Mouse (Mus musculus): Measurements from ENCODE around the gene Eif4g2.

Eif4g2 gene

DNA sequence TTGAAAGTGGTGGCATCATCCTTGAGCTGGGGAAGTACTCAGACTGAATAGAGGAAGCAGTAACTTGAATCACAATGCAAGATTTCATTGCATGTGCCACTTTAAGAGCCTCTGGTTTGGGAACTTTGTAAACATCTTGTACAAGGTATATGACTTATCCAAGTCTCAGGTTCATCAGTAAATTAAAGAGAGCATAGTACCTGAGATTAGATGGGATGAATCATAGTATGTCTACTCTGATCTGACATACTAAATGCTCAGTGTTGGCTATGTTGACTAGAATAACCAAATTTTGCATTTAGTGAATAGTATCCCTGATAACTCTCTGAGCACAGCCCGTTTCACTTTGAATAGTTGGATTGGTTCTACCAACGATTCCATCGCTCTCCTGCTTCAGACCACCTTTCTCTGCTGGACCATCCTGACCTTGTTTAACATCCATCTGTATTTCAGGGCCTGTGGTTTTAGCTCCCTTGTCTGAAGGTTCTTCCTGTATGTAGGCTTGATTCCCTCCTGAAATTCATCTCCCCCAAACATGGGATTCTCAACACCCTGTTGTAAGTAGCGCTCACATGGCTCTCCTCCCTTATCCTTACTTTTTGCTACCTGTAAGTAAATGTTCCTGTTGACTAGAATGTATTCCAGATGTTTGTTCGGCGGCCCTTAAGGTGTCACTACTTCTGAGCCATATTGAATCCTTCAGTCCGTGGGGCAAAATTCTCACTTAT is 13.2 kb downstream of the Eif4g2 start:
- DNase-seq (ENCODE audit: low read depth, low spot score) = no peak

DNA sequence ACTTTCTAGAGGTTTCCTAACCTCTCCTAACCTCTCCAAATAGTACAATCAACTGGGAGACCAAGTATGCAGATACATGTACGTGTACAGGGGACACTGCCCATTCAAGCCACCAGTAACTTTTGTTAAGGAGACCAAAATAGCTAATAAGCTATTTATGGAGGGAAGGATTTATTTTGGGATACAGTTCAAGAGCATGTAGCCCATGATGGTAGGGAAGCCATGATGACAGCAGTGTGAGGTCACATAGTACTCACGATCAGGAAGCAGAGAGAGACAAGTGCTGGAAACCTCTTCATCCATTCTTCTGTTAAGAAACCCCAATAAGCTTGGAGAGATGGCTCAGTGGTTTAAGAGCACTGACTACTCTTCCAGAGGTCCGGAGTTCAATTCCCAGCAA is 14.6 kb downstream of the Eif4g2 start:
- DNase-seq (ENCODE audit: low read depth, low spot score) = no peak

DNA sequence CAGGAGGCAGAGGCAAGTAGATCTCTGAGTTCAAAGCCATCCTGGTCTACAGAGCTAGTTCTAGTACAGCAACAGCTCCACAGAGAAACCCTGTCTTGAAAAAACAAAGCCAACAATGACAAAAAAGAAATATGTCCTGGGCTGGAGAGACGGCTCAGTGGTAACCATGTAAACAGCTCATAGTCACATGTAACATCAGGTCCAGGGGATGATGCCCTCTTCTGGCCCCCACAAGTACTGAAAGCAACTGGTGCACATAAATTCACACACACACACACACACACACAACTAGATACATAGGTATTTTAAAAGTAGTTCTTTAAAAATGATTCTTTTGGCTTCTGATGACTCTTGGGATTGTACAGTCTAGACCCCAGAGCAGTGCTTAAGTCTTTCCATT is 19.9 kb downstream of the Eif4g2 start:
- DNase-seq (ENCODE audit: low read depth, low spot score) = no peak

DNA sequence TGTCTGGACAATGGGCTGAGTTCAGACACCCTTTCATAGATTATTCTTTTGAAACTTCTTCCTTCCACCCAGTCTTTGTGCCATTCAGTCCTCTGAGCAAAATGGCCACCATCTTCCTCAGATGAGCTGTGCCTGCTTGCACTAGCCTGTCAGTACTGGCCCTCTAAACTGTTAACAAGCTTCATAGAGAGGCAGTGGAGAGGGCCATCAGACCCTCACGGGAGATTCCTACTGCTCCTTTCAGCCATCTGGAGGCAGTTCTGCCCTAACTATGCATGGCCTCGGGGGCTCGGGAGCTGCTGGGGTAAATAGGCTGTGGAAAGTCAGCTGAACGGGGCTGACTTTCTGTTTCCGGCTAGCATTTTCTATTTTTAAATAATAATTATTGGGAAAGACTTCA is 23.3 kb downstream of the Eif4g2 start:
- DNase-seq (ENCODE audit: low read depth, low spot score) = no peak

DNA sequence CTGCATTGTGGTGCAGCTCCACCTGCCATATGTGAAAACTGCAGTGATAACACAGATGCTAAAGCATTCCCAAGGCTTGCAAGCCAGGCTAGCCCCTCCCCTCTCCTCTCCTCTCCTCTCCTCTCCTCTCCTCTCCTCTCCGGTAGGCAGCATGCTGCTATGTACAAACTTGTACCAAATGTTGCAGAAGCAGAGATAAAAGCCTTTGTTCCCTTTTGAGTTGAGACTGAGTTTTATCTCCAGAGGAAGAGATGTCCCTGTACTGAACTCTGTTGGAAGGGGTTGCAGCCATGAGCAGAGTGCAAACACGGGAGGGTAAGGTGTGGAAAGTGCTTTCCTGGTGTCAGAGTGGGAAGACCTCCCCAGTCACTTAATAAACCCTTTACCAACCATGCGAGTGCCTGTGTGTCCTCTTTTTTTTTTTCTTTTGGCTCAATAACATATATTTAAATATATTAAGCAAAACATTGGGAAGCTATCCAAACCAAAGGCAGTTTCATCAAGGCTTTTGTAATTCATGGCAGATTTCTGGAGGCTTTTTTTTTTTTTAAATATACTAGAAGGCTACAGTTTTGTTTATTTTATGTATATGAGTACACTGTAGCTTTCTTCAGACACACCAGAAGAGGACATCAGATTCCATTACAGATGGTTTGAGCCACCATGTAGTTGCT is 26.7 kb downstream of the Eif4g2 start:
- DNase-seq (ENCODE audit: low read depth, low spot score) = no peak

DNA sequence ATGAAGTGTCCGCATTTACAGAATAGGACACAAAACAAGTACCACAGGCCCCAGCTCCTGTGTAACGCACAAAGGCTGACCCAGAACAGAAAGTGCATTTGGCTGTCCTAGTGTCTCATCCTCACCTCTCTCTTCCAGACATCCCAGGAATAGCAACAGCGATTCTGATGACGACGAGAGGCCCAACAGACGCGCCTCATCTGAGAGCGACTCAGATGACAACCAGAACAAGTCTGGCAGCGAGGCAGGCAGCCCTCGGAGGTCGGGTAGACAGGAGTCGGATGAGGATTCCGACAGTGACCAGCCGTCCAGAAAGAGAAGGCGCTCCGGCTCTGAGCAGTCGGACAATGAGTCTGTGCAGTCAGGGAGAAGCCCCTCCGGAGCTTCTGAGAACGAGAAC is 27.6 kb downstream of the Eif4g2 start:
- DNase-seq (ENCODE audit: low read depth, low spot score) = no peak

DNA sequence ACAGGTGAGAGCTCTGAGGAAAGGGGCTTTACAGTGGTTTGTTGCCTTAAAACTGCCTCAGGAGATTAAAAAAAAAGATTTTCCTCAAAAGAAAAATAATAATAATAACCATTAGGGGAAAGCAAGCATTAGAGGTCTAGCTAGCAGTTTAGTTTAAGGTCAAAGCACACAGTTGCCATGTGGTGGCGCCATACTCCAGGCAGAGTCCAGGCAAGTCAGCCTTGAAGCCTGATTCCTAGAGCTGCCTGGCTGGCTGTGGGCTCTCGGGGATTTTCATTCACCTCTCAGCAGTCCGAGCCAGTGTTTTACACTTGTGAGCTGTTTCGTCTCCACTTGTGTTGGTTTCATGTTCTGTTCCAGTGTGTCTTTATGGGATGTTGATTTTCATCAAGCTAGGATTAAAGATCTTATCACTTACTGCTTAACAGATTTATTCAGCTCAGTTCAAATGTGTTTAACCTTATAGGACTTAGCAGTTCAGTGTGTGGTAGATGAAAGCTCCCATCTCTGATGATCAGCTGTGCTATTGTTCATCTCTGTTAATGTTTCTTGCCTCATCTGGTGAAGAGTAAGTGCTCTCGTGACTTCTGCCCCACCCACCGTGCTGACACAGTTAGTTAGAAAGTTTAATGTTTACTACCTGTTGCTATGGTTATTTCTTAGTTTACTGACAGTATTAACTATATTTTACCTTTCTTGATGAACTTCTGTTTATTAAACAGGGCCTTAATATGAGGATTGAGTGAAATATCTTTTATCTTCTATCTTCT is 33.0 kb downstream of the Eif4g2 start:
- peak; percentile 56 for DNase-seq (ENCODE audit: low read depth, low spot score)

DNA sequence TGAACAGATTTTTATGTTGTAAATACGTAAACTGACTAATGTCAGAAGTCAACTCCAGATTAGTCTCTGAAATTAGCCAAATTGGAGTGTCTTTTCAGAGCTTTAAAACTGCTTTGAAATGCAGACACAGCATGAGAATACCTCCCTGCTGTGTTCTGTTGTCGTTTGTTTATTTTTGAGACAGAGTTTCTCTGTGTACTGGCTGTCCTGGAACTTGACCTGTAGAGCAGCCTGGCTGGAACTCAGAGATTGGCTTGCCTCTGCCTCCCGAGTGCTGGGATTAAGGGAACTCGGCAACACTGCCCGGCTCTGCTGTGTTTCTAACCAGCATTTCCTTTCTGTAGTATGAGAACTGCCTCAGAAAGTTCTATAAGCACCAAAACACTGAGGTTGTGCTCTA is 33.9 kb downstream of the Eif4g2 start:
- no peak for DNase-seq (ENCODE audit: low read depth, low spot score)

DNA sequence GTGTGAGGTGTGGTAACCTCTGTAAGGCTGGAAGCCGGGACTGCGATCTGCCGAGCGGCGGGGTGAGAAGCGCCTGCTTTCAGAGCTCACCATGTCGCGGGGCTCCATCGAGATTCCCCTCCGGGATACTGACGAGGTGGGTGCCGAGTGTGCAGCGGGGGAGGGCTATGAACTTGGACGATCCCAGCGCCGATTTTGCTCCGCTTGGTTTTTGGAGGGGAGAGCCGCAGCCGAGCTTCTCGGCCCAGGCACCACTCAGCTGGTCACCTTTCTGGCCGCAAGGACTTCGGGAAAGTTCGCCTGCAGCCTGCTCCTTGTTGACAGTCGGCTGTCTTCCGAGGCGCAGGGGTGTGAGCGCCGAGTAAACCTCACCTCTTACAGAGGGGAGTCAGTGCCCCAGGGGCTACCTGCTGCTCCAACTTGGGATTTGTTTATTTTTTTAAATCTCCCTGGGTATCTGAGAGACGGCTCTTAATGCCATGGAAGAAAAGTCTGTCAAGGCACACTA is 53.7 kb downstream of the Eif4g2 start:
- DNase-seq (ENCODE audit: low read depth, low spot score) = no peak

DNA sequence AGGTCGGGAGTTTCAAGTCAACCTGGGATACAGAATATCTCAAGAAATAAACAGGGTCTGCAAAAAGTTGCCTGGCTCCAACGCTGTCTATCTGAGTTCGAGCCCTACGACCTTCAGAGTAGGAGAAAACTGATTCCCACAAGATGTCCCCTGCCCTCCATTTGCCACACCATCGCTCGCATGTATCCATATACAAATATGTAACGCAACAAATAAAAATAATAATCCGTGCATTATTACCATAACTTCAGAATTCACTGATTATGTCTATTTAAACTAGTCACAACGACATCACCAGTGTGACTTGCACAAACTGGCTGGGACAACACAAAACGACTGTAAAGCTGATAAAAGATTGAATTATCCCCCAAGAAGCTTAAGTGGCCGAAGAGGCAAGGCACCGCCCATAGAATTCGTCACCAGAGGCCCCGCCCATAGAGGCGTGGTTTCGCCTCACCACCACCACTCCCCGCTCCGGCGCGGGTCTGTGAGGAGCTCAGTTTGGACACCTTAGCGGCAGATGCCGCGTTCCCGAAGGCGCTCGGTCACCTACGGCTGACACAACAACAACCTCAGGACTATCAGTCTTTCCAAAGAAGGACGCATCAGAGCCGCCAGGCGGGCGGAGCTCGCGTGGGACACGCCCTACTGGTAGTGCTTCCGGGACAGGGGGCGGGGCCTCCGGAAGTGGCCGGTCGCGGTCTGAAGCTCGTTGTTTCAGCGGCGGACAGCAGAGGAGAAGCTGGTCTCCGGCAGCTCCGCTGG is 54.4 kb downstream of the Eif4g2 start, which contains the start of gene Ctr9:
Gene Ctr9 (plus strand): TSS at position 671 of the 765 bp plus-strand sequence.
- DNase-seq (ENCODE audit: low read depth, low spot score) = peak; percentile 89

GRCm38 (mm10) chr7:111024912-111025311 is 57.9 kb downstream of the Eif4g2 start:
- DNase-seq (ENCODE audit: low read depth, low spot score) = no peak

DNA sequence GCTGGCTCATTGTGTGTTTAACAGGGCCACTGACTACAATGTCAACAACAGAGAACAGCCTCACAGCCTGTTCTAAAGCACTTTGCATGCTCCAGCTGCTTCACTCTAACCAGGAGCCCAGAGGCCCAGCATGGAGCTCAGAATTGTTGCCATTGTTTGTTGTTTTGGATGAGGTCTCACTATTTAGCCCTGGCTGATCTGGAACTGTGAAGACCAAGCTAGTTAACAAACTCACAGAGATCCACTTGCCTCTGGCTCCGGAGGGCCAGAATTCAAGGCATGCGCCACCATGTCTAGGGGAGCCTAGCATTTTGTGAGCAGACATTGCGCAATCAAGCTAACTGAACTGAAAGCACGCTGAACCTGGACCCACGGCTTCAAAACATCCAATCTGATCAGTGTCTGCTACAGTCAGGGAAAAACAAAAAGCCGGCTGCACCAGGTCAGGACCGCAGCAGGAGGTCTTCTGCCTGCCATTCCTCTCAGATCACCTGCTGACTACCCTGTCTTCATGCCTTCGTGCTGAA is 58.7 kb downstream of the Eif4g2 start:
- DNase-seq (ENCODE audit: low read depth, low spot score) = no peak

DNA sequence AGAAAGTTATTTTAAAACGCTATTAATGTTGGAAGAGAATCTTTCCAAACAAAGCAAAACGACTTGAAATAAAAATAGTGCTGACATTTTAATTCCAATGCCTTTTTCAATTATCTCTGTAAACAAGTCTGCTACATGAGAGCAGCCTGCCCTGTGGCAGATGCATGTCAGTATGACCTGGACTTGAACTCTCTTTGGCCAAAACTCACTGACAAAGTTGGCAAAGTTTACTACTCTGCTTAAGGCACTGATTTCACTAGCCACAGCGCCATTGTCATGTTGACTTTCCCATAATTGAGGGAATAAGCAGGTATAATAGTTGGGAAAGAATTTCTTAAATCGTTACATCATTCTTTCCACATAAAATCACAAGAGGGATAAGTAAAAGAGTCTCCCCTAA is 62.0 kb downstream of the Eif4g2 start:
- DNase-seq (ENCODE audit: low read depth, low spot score) = no peak

Data from CD4-positive helper T cell, adult 2 months (primary cell).